Mouse (Mus musculus) heart, adult 9 months (tissue): ENCODE measurements around the gene Meox1.

Experiments
- DNase-seq, 2 experiments: peaks; one replicate each; pipeline ENCODE4 v3.0.0; 2022; ENCODE audit warnings: low spot score in 2 of 2

The Meox1 gene

DNA sequence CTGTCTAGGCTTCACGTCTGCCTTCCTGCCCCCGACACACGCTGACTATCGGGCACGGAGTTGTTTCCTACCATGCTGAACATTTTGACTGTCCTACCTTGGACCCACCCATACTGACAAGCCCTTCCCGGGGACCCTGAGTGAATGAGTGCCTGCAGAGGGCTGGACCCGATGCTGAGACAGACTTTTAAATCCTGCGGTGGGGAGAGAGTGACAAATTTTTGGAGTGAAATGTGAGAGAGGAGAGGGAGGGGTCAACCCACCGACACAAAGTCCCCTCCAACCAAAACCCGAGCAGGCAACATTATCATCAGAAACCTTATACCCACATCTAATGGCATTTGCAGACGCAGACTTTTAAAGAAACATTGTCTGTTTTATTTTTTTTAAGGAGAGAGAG, at the start of gene Meox1:
TSS of gene Meox1 (minus strand) at position 171 of the 400 bp plus-strand sequence.
- DNase-seq = no peak

GRCm38 (mm10) chr11:101943055-101943454, 48.9 kb upstream of the Meox1 start:
- no peak for DNase-seq

DNA sequence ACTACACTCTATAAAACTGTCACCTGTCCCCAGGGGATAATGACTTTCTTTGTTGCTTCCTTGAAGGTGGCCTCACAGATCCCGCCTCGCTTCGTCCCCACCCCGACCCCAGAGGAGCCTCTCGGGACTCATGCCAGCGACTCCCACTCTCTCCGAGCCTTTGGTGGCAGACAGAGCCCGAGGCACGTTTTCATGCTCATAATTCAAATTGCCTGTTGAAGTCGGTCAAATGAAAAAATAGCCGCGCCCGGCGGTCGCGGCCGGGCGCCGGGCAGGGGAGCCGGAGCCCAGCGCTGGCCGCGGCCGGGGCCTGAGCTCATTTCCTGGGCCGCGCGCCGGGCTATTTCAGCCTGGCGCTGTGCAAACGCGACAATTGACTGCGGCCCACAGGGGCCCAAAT, 42.9 kb upstream of the Meox1 start:
- no peak for DNase-seq

GRCm38 (mm10) chr11:101936421-101936820, 42.2 kb upstream of the Meox1 start:
- DNase-seq = no peak

DNA sequence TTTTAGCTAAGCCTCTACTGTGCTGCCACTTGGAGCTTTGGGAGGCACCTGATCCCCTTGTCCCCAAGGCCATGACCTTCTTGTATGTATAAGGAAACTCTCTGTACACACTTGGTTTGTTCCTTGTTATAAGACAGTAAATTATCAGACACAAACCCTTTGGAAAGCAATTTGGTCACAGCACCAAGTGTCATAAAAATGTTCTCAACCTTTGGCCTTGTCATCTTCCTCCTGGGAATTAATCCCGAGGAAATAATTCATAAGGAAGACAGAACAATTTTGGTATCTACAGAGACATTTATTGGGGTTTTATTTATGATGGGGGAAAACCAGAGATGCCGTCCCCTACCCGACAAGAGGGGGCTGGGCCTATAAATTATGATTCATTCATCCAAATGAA, 41.6 kb upstream of the Meox1 start:
- no peak for DNase-seq

- DNase-seq = no peak
These were observed 37.8 kb upstream of the Meox1 start for GRCm38 (mm10) chr11:101931978-101932377.

DNA sequence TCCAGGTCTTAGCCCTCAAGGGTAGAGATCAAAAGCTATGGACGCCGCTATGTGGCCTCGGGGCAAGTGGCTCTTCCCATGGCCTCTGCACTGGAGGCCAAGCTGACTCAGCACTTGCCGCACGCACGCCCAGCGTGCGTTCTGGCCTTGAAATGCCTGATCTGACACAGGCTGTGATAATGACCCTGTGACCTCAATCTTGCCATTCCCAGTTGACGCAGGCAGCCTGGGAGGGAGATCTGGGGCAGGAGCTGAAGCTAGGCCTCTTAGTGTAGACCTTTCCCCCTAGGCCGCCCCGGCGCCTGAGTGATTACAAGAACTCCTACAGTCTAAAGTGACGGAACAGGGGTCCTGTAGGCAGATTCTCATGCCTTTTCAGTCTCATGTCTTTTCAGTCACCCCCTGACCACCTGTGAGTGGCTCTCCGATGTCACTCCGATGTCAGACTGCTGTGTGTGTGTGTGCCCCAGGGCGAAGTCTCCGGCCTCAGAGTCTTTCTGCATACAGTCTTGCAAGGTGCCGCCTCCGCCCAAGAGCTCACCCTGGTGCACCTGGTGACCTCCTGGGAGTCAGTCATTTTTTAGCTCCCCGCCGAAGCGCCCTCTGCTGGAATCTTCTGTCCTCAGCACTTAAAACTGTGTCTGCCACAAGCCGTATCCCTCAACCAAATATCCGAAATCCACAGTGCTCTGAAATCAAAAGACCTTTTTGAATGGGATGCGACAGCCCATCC, 34.0 kb upstream of the Meox1 start:
- DNase-seq = no peak

- DNase-seq = no peak
These were observed 32.9 kb upstream of the Meox1 start for GRCm38 (mm10) chr11:101926951-101927589.

DNA sequence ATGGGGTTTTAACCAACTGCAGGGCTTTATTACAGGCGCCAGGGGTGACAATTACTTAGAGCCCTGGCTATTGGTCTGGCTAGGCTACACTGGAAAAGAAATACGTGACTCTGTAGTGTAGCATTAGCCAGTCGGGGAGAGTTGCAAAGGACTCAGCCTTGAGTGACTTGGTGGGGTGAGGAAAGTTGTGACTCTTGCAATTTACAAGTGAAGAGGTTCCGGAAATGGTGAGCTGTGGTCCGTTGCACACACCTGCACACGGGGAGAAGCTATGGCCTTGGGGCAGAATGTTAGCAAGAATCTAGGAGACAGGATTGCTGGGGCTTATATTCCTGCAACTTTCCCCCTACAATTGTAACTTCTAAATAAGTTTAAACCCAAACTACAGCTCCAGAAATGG, 31.5 kb upstream of the Meox1 start:
- DNase-seq = no peak

DNA sequence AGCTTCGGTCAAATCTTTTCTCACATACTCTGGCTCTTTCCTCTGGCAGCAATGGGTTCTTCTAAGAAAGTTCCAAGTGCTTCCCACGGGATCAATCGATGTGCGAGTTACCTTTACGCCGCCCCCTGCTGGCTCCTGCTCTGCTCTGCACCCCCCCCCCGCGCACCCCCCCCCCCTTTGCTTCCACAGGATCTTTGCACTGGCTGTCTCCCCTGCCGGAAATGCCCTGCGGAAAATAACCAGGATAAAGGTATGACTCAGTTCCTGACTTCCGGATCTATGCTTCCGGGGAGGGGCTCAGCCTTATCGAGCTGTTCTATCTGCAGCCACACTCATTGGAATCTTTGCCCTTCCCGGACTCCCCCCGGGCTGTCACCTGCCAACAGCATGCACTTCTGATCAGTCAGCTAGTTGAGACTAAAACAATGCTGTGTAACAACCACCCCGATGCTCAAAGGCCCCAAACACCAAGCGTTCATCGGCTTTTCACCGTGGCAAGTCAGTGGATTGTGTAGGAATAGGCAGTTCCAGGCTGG, 30.3 kb upstream of the Meox1 start:
- DNase-seq = no peak

DNA sequence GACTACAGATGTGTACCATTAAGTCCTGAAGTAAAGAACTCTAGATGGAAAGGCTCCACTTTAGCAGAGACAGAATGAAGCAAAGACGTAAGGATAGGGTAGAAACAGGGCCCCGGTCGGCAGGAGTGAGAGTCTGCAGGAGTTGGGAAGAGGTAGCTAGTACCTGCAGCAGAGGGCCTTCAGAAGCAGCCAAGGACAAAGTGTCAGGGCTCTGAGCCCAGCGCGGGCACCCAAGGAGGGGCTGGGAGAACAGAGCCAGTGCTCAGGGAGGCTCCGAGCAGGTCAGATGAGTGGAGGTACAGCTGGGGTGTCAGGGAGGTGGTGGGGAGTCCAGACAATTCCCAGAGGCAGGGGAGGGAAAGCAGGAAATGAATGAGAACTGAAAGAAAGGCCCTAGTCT, 29.8 kb upstream of the Meox1 start:
- DNase-seq = no peak

- DNase-seq = peak; percentile 52 to 59
These were observed 27.3 kb upstream of the Meox1 start for GRCm38 (mm10) chr11:101921361-101921952.

GRCm38 (mm10) chr11:101919660-101920059, 25.5 kb upstream of the Meox1 start:
- peak; percentile 65 to 83 for DNase-seq

GRCm38 (mm10) chr11:101918609-101919008, 24.4 kb upstream of the Meox1 start:
- no peak for DNase-seq

DNA sequence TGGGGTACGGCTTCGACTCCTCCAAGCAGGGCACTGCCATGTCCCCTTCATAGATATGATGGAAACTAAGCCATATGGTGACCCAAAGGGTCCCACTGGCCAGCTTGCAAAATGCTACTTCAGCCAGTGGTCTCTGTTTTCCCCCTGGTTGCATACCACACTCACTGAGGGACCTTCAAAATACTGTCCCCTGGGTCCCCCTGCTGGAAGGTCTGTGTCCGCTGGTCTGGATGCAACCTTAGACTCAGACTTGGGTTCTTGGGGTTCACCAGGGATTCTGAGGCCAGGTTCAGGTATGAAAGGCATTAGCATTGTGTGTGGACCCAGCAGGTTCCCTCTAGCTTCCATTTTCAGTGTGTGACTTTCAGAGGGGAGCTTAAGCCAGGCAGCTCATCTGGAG, 22.6 kb upstream of the Meox1 start:
- no peak for DNase-seq

DNA sequence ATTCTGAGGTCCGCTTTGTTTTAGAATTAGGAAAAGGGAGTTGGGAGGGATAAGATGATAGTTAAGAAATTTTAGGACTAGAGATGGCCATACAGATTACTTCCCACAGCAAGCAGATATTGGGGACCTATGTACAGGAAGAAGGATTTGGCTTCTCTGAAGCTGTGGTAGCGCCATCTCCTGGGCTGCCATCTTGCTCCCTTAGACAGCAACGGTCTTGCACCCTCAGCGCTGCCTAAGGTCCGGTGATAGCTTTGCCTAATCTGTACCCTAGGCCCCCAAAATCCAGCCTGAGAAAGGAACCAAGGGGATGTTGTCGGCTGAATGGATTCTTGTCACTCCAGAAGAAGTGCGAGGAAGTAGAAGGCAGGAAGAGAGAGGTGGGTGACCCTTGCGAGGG, 19.4 kb upstream of the Meox1 start:
- no peak for DNase-seq

- DNase-seq = no peak
These were observed 17.8 kb upstream of the Meox1 start for GRCm38 (mm10) chr11:101911855-101912579.

- DNase-seq = peak; percentile 67 to 82
These were observed 16.2 kb upstream of the Meox1 start for GRCm38 (mm10) chr11:101910230-101910946.

DNA sequence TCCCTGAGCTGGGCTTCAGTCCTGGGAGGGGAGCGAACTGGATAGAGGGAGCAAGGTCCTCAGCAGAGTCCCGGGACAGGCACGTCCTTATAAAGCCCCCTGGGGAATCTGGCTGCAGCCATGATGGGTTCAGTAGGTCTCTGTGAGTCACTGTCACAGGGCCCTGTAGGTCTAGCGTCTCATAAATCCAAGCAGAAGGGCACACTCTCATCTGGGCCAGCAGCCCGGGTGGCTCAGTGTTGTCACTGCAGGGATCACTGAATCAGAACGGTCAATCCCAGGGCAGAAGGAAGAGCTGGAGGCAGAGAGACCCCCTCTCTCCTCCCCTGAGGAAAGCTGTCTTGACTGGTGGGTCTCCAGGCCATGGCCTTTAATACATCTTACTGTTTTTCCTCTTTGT, 14.6 kb upstream of the Meox1 start:
- DNase-seq = no peak

GRCm38 (mm10) chr11:101905115-101905514, 10.9 kb upstream of the Meox1 start:
- peak; percentile 62 to 78 for DNase-seq

DNA sequence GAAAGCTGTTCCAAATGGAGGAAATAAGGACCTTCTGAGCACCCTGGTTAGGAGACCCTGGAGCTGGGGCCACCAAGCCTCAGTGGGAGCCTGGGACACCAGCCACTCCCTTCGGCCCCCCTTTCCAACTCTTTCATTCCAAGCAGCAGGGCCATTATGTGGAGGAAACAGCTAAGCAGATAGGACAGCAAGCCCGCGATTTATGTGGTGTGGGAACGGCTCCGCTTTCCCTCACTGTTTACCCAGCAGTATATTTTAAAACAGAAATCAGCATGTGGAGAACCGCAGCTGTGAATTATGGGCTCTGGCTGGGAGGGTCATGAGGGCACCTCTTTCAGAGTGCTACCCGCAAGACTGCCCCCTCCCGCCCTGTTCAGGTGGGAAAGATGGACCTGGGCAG, 7.1 kb upstream of the Meox1 start:
- DNase-seq = no peak

DNA sequence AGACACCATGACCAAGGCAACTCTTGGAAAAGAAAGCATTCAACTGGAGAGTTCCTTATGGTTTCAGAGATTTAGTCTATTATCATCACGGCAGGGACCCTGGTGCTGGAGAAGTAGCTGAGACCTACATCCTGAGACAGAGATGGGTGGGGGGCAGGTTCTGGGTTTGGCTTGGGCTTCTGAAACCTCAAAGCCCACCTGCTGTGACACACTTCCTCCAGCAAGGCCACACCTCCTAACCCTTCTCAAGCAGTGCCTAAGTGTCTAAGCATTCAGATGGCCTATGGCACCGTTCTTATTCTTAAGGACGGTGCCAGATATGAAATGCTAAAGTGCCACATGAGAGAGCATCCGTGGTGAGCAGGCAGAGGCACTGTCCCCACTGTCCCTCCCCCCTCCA, 4.2 kb upstream of the Meox1 start:
- DNase-seq = no peak
